Mouse (Mus musculus): ENCODE data around the gene Slc1a2. TPM values are rescaled to one million over a fixed set of nuclear protein-coding genes. Genes with fewer than 3 reads are reported as not detected.
A peak's percentile ranks its signal among the peaks of the same experiment; 100 is the strongest.

Slc1a2 gene
- polyA plus RNA-seq, 1 experiment from 2014 or later: 18.9 TPM

GRCm38 (mm10) chr2:102674582-102674981 lies 16.1 kb downstream of the Slc1a2 start:
- Histone ChIP-seq H3K4me3 (no peak overlapping the region), H3K4me1 (peaks cover 28% of the 10 kb centered on the region), H3K27me3 (replicated peaks) (no peaks in the 10 kb centered on the region), H3K4me2 (no peak overlapping the region), H3K9me3 (no peaks in the 10 kb centered on the region), H3K27ac (peak overlapping the region; percentile 62; the same call in 1 of the 2 replicates), H3K9ac (no peak overlapping the region), H3K36me3 (replicated peaks) (no peaks in the 10 kb centered on the region)
- no peak for ATAC-seq (replicated peaks)
- WGBS: 38% methylated on average over 2 of the region's 2 CpGs

GRCm38 (mm10) chr2:102675275-102675674 lies 16.8 kb downstream of the Slc1a2 start:
- Histone ChIP-seq H3K9me3 (no peaks in the 10 kb centered on the region), H3K9ac (no peak overlapping the region), H3K27ac (no peak overlapping the region), H3K36me3 (replicated peaks) (no peaks in the 10 kb centered on the region), H3K4me1 (peaks cover 24% of the 10 kb centered on the region), H3K4me3 (no peak overlapping the region), H3K27me3 (replicated peaks) (no peaks in the 10 kb centered on the region), H3K4me2 (no peak overlapping the region)
- no peak for ATAC-seq (replicated peaks)
- 72% methylated on average over 6 of the region's 6 CpGs for WGBS

GRCm38 (mm10) chr2:102676716-102677312 lies 18.4 kb downstream of the Slc1a2 start:
- Histone ChIP-seq H3K4me1 (peaks cover 24% of the 10 kb centered on the region), H3K27me3 (replicated peaks) (no peaks in the 10 kb centered on the region), H3K9me3 (no peaks in the 10 kb centered on the region), H3K36me3 (replicated peaks) (no peaks in the 10 kb centered on the region), H3K4me3 (no peak overlapping the region), H3K27ac (no peak overlapping the region), H3K9ac (no peak overlapping the region), H3K4me2 (no peak overlapping the region)
- no peak for ATAC-seq (replicated peaks)
- 95% methylated on average over 9 of the region's 9 CpGs for WGBS

GRCm38 (mm10) chr2:102677400-102677799 lies 18.9 kb downstream of the Slc1a2 start:
- no peak overlapping the region for H3K9ac ChIP-seq
- H3K27me3 ChIP-seq (replicated peaks): no peaks in the 10 kb centered on the region
- peaks cover 24% of the 10 kb centered on the region for H3K4me1 ChIP-seq
- WGBS: 87% methylated on average over 6 of the region's 6 CpGs
- H3K4me3 ChIP-seq: no peak overlapping the region
- ATAC-seq (replicated peaks): no peak
- H3K4me2 ChIP-seq: no peak overlapping the region
- no peaks in the 10 kb centered on the region for H3K36me3 ChIP-seq (replicated peaks)
- H3K27ac ChIP-seq: no peak overlapping the region
- H3K9me3 ChIP-seq: no peaks in the 10 kb centered on the region

GRCm38 (mm10) chr2:102681351-102681750 lies 22.9 kb downstream of the Slc1a2 start:
- Histone ChIP-seq H3K9ac (no peak overlapping the region), H3K36me3 (replicated peaks) (no peaks in the 10 kb centered on the region), H3K4me2 (no peak overlapping the region), H3K27me3 (replicated peaks) (no peaks in the 10 kb centered on the region), H3K4me1 (peaks cover 19% of the 10 kb centered on the region), H3K9me3 (no peaks in the 10 kb centered on the region), H3K4me3 (no peak overlapping the region), H3K27ac (no peak overlapping the region)
- 82% methylated on average over 7 of the region's 7 CpGs for WGBS
- ATAC-seq (replicated peaks): no peak

GRCm38 (mm10) chr2:102682168-102682567 lies 23.7 kb downstream of the Slc1a2 start:
- H3K36me3 ChIP-seq (replicated peaks): no peaks in the 10 kb centered on the region
- H3K4me2 ChIP-seq: no peak overlapping the region
- H3K9me3 ChIP-seq: no peaks in the 10 kb centered on the region
- H3K9ac ChIP-seq: no peak overlapping the region
- no peak overlapping the region for H3K4me3 ChIP-seq
- 57% methylated on average over 5 of the region's 5 CpGs for WGBS
- no peak overlapping the region for H3K27ac ChIP-seq
- H3K27me3 ChIP-seq (replicated peaks): no peaks in the 10 kb centered on the region
- H3K4me1 ChIP-seq: peaks cover 24% of the 10 kb centered on the region
- no peak for ATAC-seq (replicated peaks)

GRCm38 (mm10) chr2:102685371-102686107 lies 27.1 kb downstream of the Slc1a2 start:
- Histone ChIP-seq H3K36me3 (replicated peaks) (no peaks in the 10 kb centered on the region), H3K4me1 (peaks cover 34% of the 10 kb centered on the region), H3K27ac (peak overlapping the region; percentile 83), H3K4me2 (peak overlapping the region; percentile 45), H3K9ac (no peak overlapping the region; the same call in 1 of the 2 replicates), H3K4me3 (0 out of 2 replicates have a peak overlapping the region, but pooled peaks have one; percentile 10), H3K27me3 (replicated peaks) (no peaks in the 10 kb centered on the region), H3K9me3 (no peaks in the 10 kb centered on the region)
- ATAC-seq (replicated peaks): peak; percentile 90
- 82% methylated on average over 7 of the region's 7 CpGs for WGBS

- ATAC-seq (replicated peaks): peak; percentile 40; the same call in 1 of the 2 replicates
- WGBS: 19% methylated on average over 9 of the region's 9 CpGs
- Histone ChIP-seq H3K4me2 (peak overlapping the region; percentile 45), H3K4me3 (peak overlapping the region; percentile 10; the same call in 1 of the 2 replicates), H3K4me1 (peaks cover 34% of the 10 kb centered on the region), H3K27me3 (replicated peaks) (no peaks in the 10 kb centered on the region), H3K9ac (peak overlapping the region; percentile 14; the same call in 1 of the 2 replicates), H3K27ac (peak overlapping the region; percentile 83), H3K36me3 (replicated peaks) (no peaks in the 10 kb centered on the region), H3K9me3 (no peaks in the 10 kb centered on the region)
Measured at GRCm38 (mm10) chr2:102686108-102686450, 27.6 kb downstream of the Slc1a2 start.

GRCm38 (mm10) chr2:102693556-102693955 lies 35.1 kb downstream of the Slc1a2 start:
- Histone ChIP-seq H3K9me3 (no peaks in the 10 kb centered on the region), H3K27ac (no peak overlapping the region), H3K4me3 (no peak overlapping the region), H3K27me3 (replicated peaks) (no peaks in the 10 kb centered on the region), H3K9ac (no peak overlapping the region), H3K4me2 (no peak overlapping the region), H3K4me1 (no peaks in the 10 kb centered on the region), H3K36me3 (replicated peaks) (no peaks in the 10 kb centered on the region)
- WGBS: 58% methylated on average over 7 of the region's 7 CpGs
- ATAC-seq (replicated peaks): no peak

- Histone ChIP-seq H3K27ac (no peak overlapping the region), H3K4me3 (no peak overlapping the region), H3K36me3 (replicated peaks) (no peaks in the 10 kb centered on the region), H3K4me1 (no peaks in the 10 kb centered on the region), H3K9ac (no peak overlapping the region), H3K27me3 (replicated peaks) (no peaks in the 10 kb centered on the region), H3K4me2 (no peak overlapping the region), H3K9me3 (no peaks in the 10 kb centered on the region)
- 88% methylated on average over 4 of the region's 4 CpGs for WGBS
- no peak for ATAC-seq (replicated peaks)
Measured at GRCm38 (mm10) chr2:102694750-102695149, 36.3 kb downstream of the Slc1a2 start.

- H3K36me3 ChIP-seq (replicated peaks): no peaks in the 10 kb centered on the region
- no peak overlapping the region for H3K4me2 ChIP-seq
- H3K27me3 ChIP-seq (replicated peaks): no peaks in the 10 kb centered on the region
- no peak overlapping the region for H3K9ac ChIP-seq
- ATAC-seq (replicated peaks): no peak
- no peaks in the 10 kb centered on the region for H3K4me1 ChIP-seq
- H3K9me3 ChIP-seq: no peaks in the 10 kb centered on the region
- no peak overlapping the region for H3K4me3 ChIP-seq
- H3K27ac ChIP-seq: no peak overlapping the region
Measured at GRCm38 (mm10) chr2:102695541-102695940, 37.1 kb downstream of the Slc1a2 start.

- 76% methylated on average over 2 of the region's 2 CpGs for WGBS
Measured at GRCm38 (mm10) chr2:102697732-102698131, 39.3 kb downstream of the Slc1a2 start.

GRCm38 (mm10) chr2:102699921-102700320 lies 41.5 kb downstream of the Slc1a2 start:
- Histone ChIP-seq H3K4me1 (no peaks in the 10 kb centered on the region), H3K4me2 (no peak overlapping the region), H3K4me3 (no peak overlapping the region), H3K9ac (no peak overlapping the region), H3K36me3 (replicated peaks) (no peaks in the 10 kb centered on the region), H3K27ac (no peak overlapping the region), H3K27me3 (replicated peaks) (no peaks in the 10 kb centered on the region), H3K9me3 (no peaks in the 10 kb centered on the region)
- WGBS: 91% methylated on average over 7 of the region's 7 CpGs
- no peak for ATAC-seq (replicated peaks)

More at GRCm38 (mm10) chr2:102697732-102698131, 39.3 kb downstream of the Slc1a2 start:
- H3K27ac ChIP-seq: no peak overlapping the region
- no peak for ATAC-seq (replicated peaks)
- no peaks in the 10 kb centered on the region for H3K27me3 ChIP-seq (replicated peaks)
- H3K4me3 ChIP-seq: no peak overlapping the region
- H3K9ac ChIP-seq: no peak overlapping the region
- H3K4me1 ChIP-seq: no peaks in the 10 kb centered on the region
- no peaks in the 10 kb centered on the region for H3K36me3 ChIP-seq (replicated peaks)
- no peaks in the 10 kb centered on the region for H3K9me3 ChIP-seq
- no peak overlapping the region for H3K4me2 ChIP-seq

Measured in midbrain, embryonic 15.5 days (tissue).